Mouse (Mus musculus) liver, embryonic 15.5 days (tissue): ENCODE data around the gene Trib3. TPM values are rescaled to one million over a fixed set of nuclear protein-coding genes. Genes with fewer than 3 reads are reported as not detected.

Source experiments
- ATAC-seq: fragments of 200-750 bp; cut with Nextera tagmentation; 2 replicates; pipeline ENCODE4 v1.8.0; 2017; ENCODE audit warnings: moderate number of reproducible peaks, mild to moderate bottlenecking, moderate library complexity; ENCODE audit not compliant: insufficient read depth
- H3K27ac ChIP-seq: fragments of 300-500 bp; sonication (generic); replicated peaks from 2 replicates; pipeline ENCODE4 v1.5.1; 2015; ENCODE audit warnings: mild to moderate bottlenecking, inconsistent platforms
- H3K27me3 ChIP-seq: fragments of 300-500 bp; sonication (generic); 2 replicates; pipeline ENCODE4 v1.6.1; 2015; ENCODE audit warnings: mild to moderate bottlenecking, inconsistent platforms
- H3K36me3 ChIP-seq: fragments of 300-500 bp; sonication (generic); replicated peaks from 2 replicates; pipeline ENCODE4 v1.6.1; 2015; ENCODE audit warnings: moderate library complexity, mild to moderate bottlenecking, inconsistent platforms
- H3K4me1 ChIP-seq: fragments of 300-500 bp; sonication (generic); replicated peaks from 2 replicates; pipeline ENCODE4 v1.6.1; 2015; ENCODE audit warnings: inconsistent platforms
- H3K4me2 ChIP-seq: fragments of 300-500 bp; sonication (generic); 2 replicates; pipeline ENCODE4 v1.6.1; 2015; ENCODE audit warnings: moderate library complexity, mild to moderate bottlenecking, inconsistent platforms
- H3K4me3 ChIP-seq: fragments of 300-500 bp; sonication (generic); replicated peaks from 2 replicates; pipeline ENCODE4 v1.5.1; 2015; ENCODE audit warnings: mild to moderate bottlenecking, inconsistent platforms
- H3K9ac ChIP-seq: fragments of 300-500 bp; sonication (generic); 2 replicates; pipeline ENCODE4 v1.6.1; 2015; ENCODE audit warnings: moderate library complexity, mild to moderate bottlenecking, inconsistent platforms
- H3K9me3 ChIP-seq: fragments of 300-500 bp; sonication (generic); replicated peaks from 2 replicates; pipeline ENCODE4 v1.6.1; 2016; ENCODE audit warnings: inconsistent platforms
- WGBS: fragments of 180-500 bp; shearing (Covaris S2); methylation state at CpG from one replicate; pipeline ENCODE4 v1.1.7; 2015; ENCODE audit warnings: mixed read lengths; ENCODE audit not compliant: insufficient replicate concordance; 5-methylcytosine and 5-hydroxymethylcytosine counted together
- polyA plus RNA-seq: library from polyadenylated mRNA; unstranded; fragments of >200 nt; fragmentation: Nextera tagmentation; extraction: Ambion mirVana; gene quantifications from 2 replicates; pipeline ENCODE4 v1.2.1, GENCODE M21; 2015

Trib3 gene
- polyA plus RNA-seq, 1 experiment from 2014 or later, result 4.4 TPM

- H3K9ac ChIP-seq, result peak within 1 kb of the TSS; percentile 89
- H3K4me1 ChIP-seq, result peaks cover 49% of the 10 kb centered on the region
- peaks cover 22% of the 10 kb centered on the region for H3K36me3 ChIP-seq
- peak within 1 kb of the TSS; percentile 96 for H3K27ac ChIP-seq
- peak within 1 kb of the TSS; percentile 84 for H3K4me2 ChIP-seq
- peak within 1 kb of the TSS; percentile 98 for H3K4me3 ChIP-seq
- H3K9me3 ChIP-seq, result no peaks in the 10 kb centered on the region
- ATAC-seq, result peak; percentile 94
- H3K27me3 ChIP-seq, result peaks cover 8% of the 10 kb centered on the region; the same call in 1 of the 2 replicates
- WGBS, result under 1% methylated on average over 54 of the region's 54 CpGs
Measured at GRCm38 (mm10) chr2:152332101-152332825, 11.6 kb downstream of the Trib3 start, which contains the start of gene Rbck1. TSS of gene Rbck1 (minus strand) at chr2:152332653.

GRCm38 (mm10) chr2:152330858-152331423 lies 12.9 kb downstream of the Trib3 start:
- Histone ChIP-seq H3K27me3 (peaks cover 4% of the 10 kb centered on the region; the same call in 1 of the 2 replicates), H3K4me3 (peak overlapping the region; percentile 98), H3K4me1 (peaks cover 49% of the 10 kb centered on the region), H3K4me2 (peak overlapping the region; percentile 84), H3K9ac (peak overlapping the region; percentile 89), H3K9me3 (no peaks in the 10 kb centered on the region), H3K27ac (peak overlapping the region; percentile 96), H3K36me3 (peaks cover 36% of the 10 kb centered on the region)
- no peak for ATAC-seq
- WGBS, result 12% methylated on average over 7 of the region's 7 CpGs

GRCm38 (mm10) chr2:152327980-152328379 lies 15.9 kb downstream of the Trib3 start:
- Histone ChIP-seq H3K27me3 (no peaks in the 10 kb centered on the region), H3K4me1 (peaks cover 35% of the 10 kb centered on the region), H3K27ac (no peak overlapping the region), H3K4me2 (no peak overlapping the region), H3K9ac (no peak overlapping the region), H3K36me3 (peaks cover 65% of the 10 kb centered on the region), H3K4me3 (no peak overlapping the region), H3K9me3 (no peaks in the 10 kb centered on the region)
- 68% methylated on average over 5 of the region's 5 CpGs for WGBS
- ATAC-seq, result no peak

- no peaks in the 10 kb centered on the region for H3K9me3 ChIP-seq
- H3K27me3 ChIP-seq, result no peaks in the 10 kb centered on the region
- no peak overlapping the region for H3K27ac ChIP-seq
- H3K9ac ChIP-seq, result no peak overlapping the region
- no peak for ATAC-seq
- H3K36me3 ChIP-seq, result peaks cover 79% of the 10 kb centered on the region
- WGBS, result 79% methylated on average over 8 of the region's 8 CpGs
- peaks cover 31% of the 10 kb centered on the region for H3K4me1 ChIP-seq
- H3K4me3 ChIP-seq, result no peak overlapping the region
- H3K4me2 ChIP-seq, result no peak overlapping the region
Measured at GRCm38 (mm10) chr2:152326654-152327053, 17.2 kb downstream of the Trib3 start.

- Histone ChIP-seq H3K4me2 (no peak overlapping the region), H3K36me3 (peaks cover 84% of the 10 kb centered on the region), H3K9me3 (no peaks in the 10 kb centered on the region), H3K4me1 (peaks cover 26% of the 10 kb centered on the region), H3K9ac (no peak overlapping the region), H3K27me3 (no peaks in the 10 kb centered on the region), H3K4me3 (no peak overlapping the region), H3K27ac (no peak overlapping the region)
- ATAC-seq, result no peak
- WGBS, result 89% methylated on average over 13 of the region's 13 CpGs
Measured at GRCm38 (mm10) chr2:152326157-152326556, 17.7 kb downstream of the Trib3 start.

- no peaks in the 10 kb centered on the region for H3K9me3 ChIP-seq
- H3K4me1 ChIP-seq, result peaks cover 13% of the 10 kb centered on the region; the same call in 1 of the 2 replicates
- H3K4me2 ChIP-seq, result no peak overlapping the region
- H3K27ac ChIP-seq, result no peak overlapping the region
- 70% methylated on average over 3 of the region's 3 CpGs for WGBS
- no peak for ATAC-seq
- H3K27me3 ChIP-seq, result no peaks in the 10 kb centered on the region
- no peak overlapping the region for H3K9ac ChIP-seq
- H3K4me3 ChIP-seq, result no peak overlapping the region
- H3K36me3 ChIP-seq, result peaks cover 92% of the 10 kb centered on the region
Measured at GRCm38 (mm10) chr2:152324842-152325241, 19.0 kb downstream of the Trib3 start.

- H3K9me3 ChIP-seq, result no peaks in the 10 kb centered on the region
- H3K27ac ChIP-seq, result no peak overlapping the region
- no peak overlapping the region for H3K9ac ChIP-seq
- no peak for ATAC-seq
- WGBS, result 89% methylated on average over 14 of the region's 14 CpGs
- no peaks in the 10 kb centered on the region for H3K27me3 ChIP-seq
- H3K36me3 ChIP-seq, result peaks cover 91% of the 10 kb centered on the region
- H3K4me3 ChIP-seq, result no peak overlapping the region
- H3K4me1 ChIP-seq, result 0 out of 2 replicates have a peak, but pooled peaks cover 6% of the 10 kb centered on the region
- no peak overlapping the region for H3K4me2 ChIP-seq
Measured at GRCm38 (mm10) chr2:152323971-152324370, 19.9 kb downstream of the Trib3 start.

- Histone ChIP-seq H3K4me1 (no peaks in the 10 kb centered on the region), H3K27ac (no peak overlapping the region), H3K27me3 (no peaks in the 10 kb centered on the region), H3K9me3 (no peaks in the 10 kb centered on the region), H3K4me3 (no peak overlapping the region), H3K4me2 (no peak overlapping the region), H3K36me3 (peaks cover 94% of the 10 kb centered on the region), H3K9ac (no peak overlapping the region)
- no peak for ATAC-seq
- WGBS, result 88% methylated on average over 6 of the region's 6 CpGs
Measured at GRCm38 (mm10) chr2:152322198-152322597, 21.6 kb downstream of the Trib3 start.

GRCm38 (mm10) chr2:152321558-152321957 lies 22.3 kb downstream of the Trib3 start:
- Histone ChIP-seq H3K4me1 (no peaks in the 10 kb centered on the region), H3K9me3 (no peaks in the 10 kb centered on the region), H3K9ac (no peak overlapping the region), H3K27ac (no peak overlapping the region), H3K4me2 (no peak overlapping the region), H3K27me3 (no peaks in the 10 kb centered on the region), H3K4me3 (no peak overlapping the region), H3K36me3 (peaks cover 94% of the 10 kb centered on the region)
- ATAC-seq, result no peak
- 65% methylated on average over 5 of the region's 5 CpGs for WGBS

GRCm38 (mm10) chr2:152317054-152317453 lies 26.8 kb downstream of the Trib3 start:
- Histone ChIP-seq H3K36me3 (peaks cover 93% of the 10 kb centered on the region), H3K4me2 (no peak overlapping the region), H3K9ac (no peak overlapping the region), H3K27ac (no peak overlapping the region), H3K9me3 (no peaks in the 10 kb centered on the region), H3K27me3 (no peaks in the 10 kb centered on the region), H3K4me3 (no peak overlapping the region), H3K4me1 (no peaks in the 10 kb centered on the region)
- 74% methylated on average over 6 of the region's 6 CpGs for WGBS
- ATAC-seq, result no peak

- Histone ChIP-seq H3K36me3 (peaks cover 96% of the 10 kb centered on the region), H3K9ac (no peak overlapping the region), H3K4me3 (no peak overlapping the region), H3K27ac (no peak overlapping the region), H3K4me1 (no peaks in the 10 kb centered on the region), H3K27me3 (no peaks in the 10 kb centered on the region), H3K4me2 (no peak overlapping the region), H3K9me3 (no peaks in the 10 kb centered on the region)
- WGBS, result 82% methylated on average over 6 of the region's 6 CpGs
- no peak for ATAC-seq
Measured at GRCm38 (mm10) chr2:152313926-152314325, 29.9 kb downstream of the Trib3 start.
